Mouse (Mus musculus): Measurements from ENCODE around the gene Ap1m1. TPM values are rescaled to one million over a fixed set of nuclear protein-coding genes. Genes with fewer than 3 reads are reported as not detected.

The Ap1m1 gene
- polyA plus RNA-seq (2014; fragmentation: Illumina TruSeq; extraction: RNeasy Lipid Tissue Mini Kit (QIAGEN cat#74804); ENCODE audit: low read depth, low replicate concordance) = 7.8 TPM

DNA sequence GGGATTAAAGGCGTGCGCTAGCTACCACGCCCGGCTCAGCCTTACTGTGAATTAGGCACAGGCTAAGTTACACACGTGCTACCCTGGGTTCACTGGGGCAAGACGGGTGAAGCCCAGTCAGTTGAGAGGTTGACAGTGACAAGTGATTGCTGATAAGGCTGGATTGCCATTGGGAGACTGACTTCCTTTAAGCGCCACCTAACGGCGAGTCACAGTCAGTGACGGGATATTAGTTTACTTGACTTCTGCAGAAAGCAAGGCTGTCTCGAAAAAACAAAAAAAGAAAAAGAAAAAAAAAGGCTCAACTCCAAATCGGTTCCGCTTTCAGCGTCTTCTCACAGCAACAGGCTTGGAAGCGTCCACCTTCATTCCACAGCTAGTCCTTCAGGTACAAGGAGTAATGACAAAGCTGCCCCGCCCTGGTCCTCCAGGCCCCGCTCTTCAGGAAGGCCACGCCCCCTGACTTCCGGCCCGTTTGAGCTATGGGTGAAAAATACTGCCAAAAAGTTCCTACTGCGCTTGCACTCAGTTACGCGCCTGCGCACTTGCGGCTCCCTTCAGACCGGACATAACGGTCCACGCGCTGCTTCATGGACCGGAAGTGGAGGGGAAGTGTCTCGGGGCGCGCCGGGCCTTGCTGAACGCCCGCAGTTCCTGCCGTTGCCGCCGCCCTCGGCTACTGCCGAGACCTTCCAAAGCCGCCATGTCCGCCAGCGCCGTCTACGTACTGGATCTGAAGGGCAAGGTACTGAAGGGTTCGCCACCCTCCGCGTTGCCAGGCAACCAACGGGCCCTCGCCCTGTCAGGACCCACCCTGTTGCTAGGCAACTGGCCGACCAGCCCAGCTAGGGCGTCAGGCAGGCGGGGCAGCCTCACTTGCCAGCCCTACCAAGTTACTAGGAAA is at the start of gene Ap1m1:
Gene Ap1m1, plus strand, starts transcription at position 520 of the 904 bp plus-strand sequence.

DNA sequence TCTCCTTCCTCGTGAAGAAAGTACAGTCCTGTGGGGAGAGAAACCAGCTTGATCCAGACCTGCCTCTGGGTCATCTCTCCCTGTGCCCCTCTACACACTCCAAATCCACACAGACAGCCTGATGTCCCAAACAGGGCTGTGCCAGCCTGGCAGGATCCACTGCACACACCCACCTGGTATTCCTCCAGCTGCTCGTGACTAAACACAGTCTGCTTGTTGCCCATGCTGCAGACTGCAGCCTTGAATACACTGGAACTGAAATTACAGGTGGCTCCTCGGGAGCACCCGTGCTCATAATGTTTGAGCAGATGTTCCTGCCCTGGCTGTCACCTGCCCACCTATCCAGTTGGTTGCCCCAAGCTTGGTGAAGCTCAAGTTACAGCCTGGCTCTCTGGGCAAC is 27.1 kb upstream of the Ap1m1 start, which contains the start of gene Cib3:
Gene Cib3, minus strand, starts transcription at position 87 of the 400 bp plus-strand sequence.

GRCm38 (mm10) chr8:72213536-72213935 is 26.3 kb upstream of the Ap1m1 start, which contains the start of gene Gm11034:
Gm11034 (minus strand) TSS chr8:72213636.

GRCm38 (mm10) chr8:72219541-72220363 is 20.1 kb upstream of the Ap1m1 start, which contains the start of gene Fam32a:
Fam32a (plus strand) TSS chr8:72219730.

DNA sequence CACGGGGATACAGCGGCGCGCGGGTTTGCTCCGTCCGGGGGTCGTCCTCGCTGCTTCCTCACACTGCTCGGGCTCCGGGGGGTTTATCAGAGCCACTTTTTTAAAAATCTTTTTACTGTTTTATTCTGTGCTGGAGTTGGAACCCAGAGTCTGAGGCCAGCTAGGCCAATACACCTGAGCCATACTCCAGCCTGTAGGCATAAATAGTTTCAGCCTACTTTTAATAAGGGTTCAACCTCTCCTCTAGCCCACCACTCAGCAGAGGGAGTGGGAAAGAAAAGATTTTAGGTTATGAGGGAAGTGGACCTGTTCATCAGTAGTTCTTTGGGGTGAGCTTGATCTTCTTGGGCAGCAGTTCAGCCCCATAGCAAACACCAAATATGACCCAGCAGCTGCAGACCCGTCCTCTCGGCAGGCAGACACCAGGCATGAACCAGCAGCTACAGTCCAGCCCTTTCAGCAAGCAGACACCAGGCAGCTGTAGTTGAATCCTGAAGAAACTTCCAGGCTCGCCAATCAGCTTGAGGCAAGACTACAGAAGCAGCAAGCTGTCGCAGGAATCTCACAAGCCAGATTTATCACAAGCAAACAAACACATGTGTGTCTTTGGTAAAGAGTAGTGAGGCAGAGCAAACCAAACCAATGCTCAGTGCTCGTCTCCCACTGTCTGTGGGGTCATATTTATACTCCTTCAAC is 65.5 kb downstream of the Ap1m1 start, which contains the start of gene Gm10282:
Gene Gm10282, minus strand, starts transcription at position 51 of the 696 bp plus-strand sequence.

Other genes starting within 250 kb of the Ap1m1 start
- not detected for gene Cyp4f18, start 230.4 kb upstream of the Ap1m1 start, polyA plus RNA-seq (2014; fragmentation: Illumina TruSeq; extraction: RNeasy Lipid Tissue Mini Kit (QIAGEN cat#74804); ENCODE audit: low read depth, low replicate concordance)
- not detected for gene Olfr372, start 198.8 kb upstream of the Ap1m1 start, polyA plus RNA-seq (2014; fragmentation: Illumina TruSeq; extraction: RNeasy Lipid Tissue Mini Kit (QIAGEN cat#74804); ENCODE audit: low read depth, low replicate concordance)
- gene Olfr373, start 156.8 kb upstream of the Ap1m1 start, polyA plus RNA-seq (2014; fragmentation: Illumina TruSeq; extraction: RNeasy Lipid Tissue Mini Kit (QIAGEN cat#74804); ENCODE audit: low read depth, low replicate concordance) = not detected
- not detected for gene Olfr374, start 133.0 kb upstream of the Ap1m1 start, polyA plus RNA-seq (2014; fragmentation: Illumina TruSeq; extraction: RNeasy Lipid Tissue Mini Kit (QIAGEN cat#74804); ENCODE audit: low read depth, low replicate concordance)
- 294 TPM for gene Tpm4, start 105.0 kb upstream of the Ap1m1 start, polyA plus RNA-seq (2014; fragmentation: Illumina TruSeq; extraction: RNeasy Lipid Tissue Mini Kit (QIAGEN cat#74804); ENCODE audit: low read depth, low replicate concordance)
- gene Rab8a, start 78.8 kb upstream of the Ap1m1 start, polyA plus RNA-seq (2014; fragmentation: Illumina TruSeq; extraction: RNeasy Lipid Tissue Mini Kit (QIAGEN cat#74804); ENCODE audit: low read depth, low replicate concordance) = 51.6 TPM
- not detected for gene Hsh2d, start 50.4 kb upstream of the Ap1m1 start, polyA plus RNA-seq (2014; fragmentation: Illumina TruSeq; extraction: RNeasy Lipid Tissue Mini Kit (QIAGEN cat#74804); ENCODE audit: low read depth, low replicate concordance)
- gene Cib3, start 27.2 kb upstream of the Ap1m1 start, polyA plus RNA-seq (2014; fragmentation: Illumina TruSeq; extraction: RNeasy Lipid Tissue Mini Kit (QIAGEN cat#74804); ENCODE audit: low read depth, low replicate concordance) = not detected
- not detected for gene Gm11034, start 26.4 kb upstream of the Ap1m1 start, polyA plus RNA-seq (2014; fragmentation: Illumina TruSeq; extraction: RNeasy Lipid Tissue Mini Kit (QIAGEN cat#74804); ENCODE audit: low read depth, low replicate concordance)
- gene Fam32a, start 20.3 kb upstream of the Ap1m1 start, polyA plus RNA-seq (2014; fragmentation: Illumina TruSeq; extraction: RNeasy Lipid Tissue Mini Kit (QIAGEN cat#74804); ENCODE audit: low read depth, low replicate concordance) = 66.1 TPM
- gene Gm10282, start 65.2 kb downstream of the Ap1m1 start, polyA plus RNA-seq (2014; fragmentation: Illumina TruSeq; extraction: RNeasy Lipid Tissue Mini Kit (QIAGEN cat#74804); ENCODE audit: low read depth, low replicate concordance) = 1.4 TPM
- 8.0 TPM for gene Klf2, start 79.0 kb downstream of the Ap1m1 start, polyA plus RNA-seq (2014; fragmentation: Illumina TruSeq; extraction: RNeasy Lipid Tissue Mini Kit (QIAGEN cat#74804); ENCODE audit: low read depth, low replicate concordance)
- gene Eps15l1, start 181.4 kb downstream of the Ap1m1 start, polyA plus RNA-seq (2014; fragmentation: Illumina TruSeq; extraction: RNeasy Lipid Tissue Mini Kit (QIAGEN cat#74804); ENCODE audit: low read depth, low replicate concordance) = 20.1 TPM
- gene Calr3, start 203.9 kb downstream of the Ap1m1 start, polyA plus RNA-seq (2014; fragmentation: Illumina TruSeq; extraction: RNeasy Lipid Tissue Mini Kit (QIAGEN cat#74804); ENCODE audit: low read depth, low replicate concordance) = 2.4 TPM
- 0.89 TPM for gene 1700030K09Rik, start 203.9 kb downstream of the Ap1m1 start, polyA plus RNA-seq (2014; fragmentation: Illumina TruSeq; extraction: RNeasy Lipid Tissue Mini Kit (QIAGEN cat#74804); ENCODE audit: low read depth, low replicate concordance)
- gene Cherp, start 235.2 kb downstream of the Ap1m1 start, polyA plus RNA-seq (2014; fragmentation: Illumina TruSeq; extraction: RNeasy Lipid Tissue Mini Kit (QIAGEN cat#74804); ENCODE audit: low read depth, low replicate concordance) = 3.9 TPM

Data from kidney, adult 10 weeks (tissue).